Mouse (Mus musculus) megakaryocyte, embryonic 14.5 days (primary cell): Measurements from ENCODE around the gene Snx32. TPM values are rescaled to one million over a fixed set of nuclear protein-coding genes. Genes with fewer than 3 reads are reported as not detected.

Source experiments
- H3K27me3 ChIP-seq: replicated peaks from 2 replicates; pipeline ENCODE3; 2012; ENCODE audit warnings: inconsistent platforms
- H3K36me3 ChIP-seq: replicated peaks from 2 replicates; pipeline ENCODE3; 2012; ENCODE audit warnings: low read length, inconsistent platforms, mixed read lengths
- H3K4me1 ChIP-seq: 2 replicates; pipeline ENCODE4 v1.6.1; 2012; ENCODE audit warnings: inconsistent platforms
- H3K4me3 ChIP-seq: replicated peaks from 2 replicates; pipeline ENCODE3; 2012; ENCODE audit warnings: moderate library complexity, mild to moderate bottlenecking, inconsistent platforms
- H3K9me3 ChIP-seq: 2 replicates; pipeline ENCODE4 v1.6.1; 2012; ENCODE audit warnings: inconsistent platforms
- FLI1 ChIP-seq: IDR thresholded peaks from 2 replicates; pipeline ENCODE4 v1.6.1; 2012; ENCODE audit warnings: low read length, inconsistent platforms, mixed read lengths
- GATA1 ChIP-seq: IDR thresholded peaks from 3 replicates; pipeline ENCODE4 v1.6.1; 2012; ENCODE audit warnings: mixed read lengths, low read length, inconsistent platforms, borderline replicate concordance
- polyA plus RNA-seq: library from polyadenylated mRNA; stranded (reverse); fragments of >175 nt; gene quantifications from 2 replicates; pipeline ENCODE4 v1.2.3, GENCODE M21; 2012; ENCODE audit warnings: low replicate concordance; ENCODE audit not compliant: insufficient read depth

Snx32 gene
- polyA plus RNA-seq, 1 experiment, result 3.6 TPM

DNA sequence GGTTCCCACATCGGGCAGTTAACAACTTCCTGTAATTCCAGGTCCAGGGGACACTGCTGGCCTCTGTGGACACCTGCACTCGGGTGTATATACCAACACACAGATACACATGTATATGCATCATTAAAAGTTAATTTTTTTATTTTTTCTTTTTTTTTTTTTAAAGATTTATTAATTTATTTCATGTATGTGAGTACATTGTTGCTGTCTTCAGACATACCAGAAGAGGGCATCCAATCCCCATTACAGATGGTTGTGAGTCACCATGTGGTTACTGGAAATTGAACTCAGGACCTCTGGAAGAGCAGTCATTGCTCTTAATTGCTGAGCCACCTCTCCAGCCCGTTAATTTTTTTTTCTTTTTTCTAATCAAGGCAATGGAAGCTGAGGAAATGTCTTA, 37.5 kb downstream of the Snx32 start:
- H3K4me3 ChIP-seq, result no peak overlapping the region
- 0 out of 2 replicates have a peak, but pooled peaks cover 3% of the 10 kb centered on the region for H3K9me3 ChIP-seq
- H3K36me3 ChIP-seq, result peaks cover 2% of the 10 kb centered on the region
- peaks cover 43% of the 10 kb centered on the region for H3K27me3 ChIP-seq
- no peak for TF ChIP-seq GATA1
- TF ChIP-seq FLI1, result no peak
- H3K4me1 ChIP-seq, result peaks cover 43% of the 10 kb centered on the region

DNA sequence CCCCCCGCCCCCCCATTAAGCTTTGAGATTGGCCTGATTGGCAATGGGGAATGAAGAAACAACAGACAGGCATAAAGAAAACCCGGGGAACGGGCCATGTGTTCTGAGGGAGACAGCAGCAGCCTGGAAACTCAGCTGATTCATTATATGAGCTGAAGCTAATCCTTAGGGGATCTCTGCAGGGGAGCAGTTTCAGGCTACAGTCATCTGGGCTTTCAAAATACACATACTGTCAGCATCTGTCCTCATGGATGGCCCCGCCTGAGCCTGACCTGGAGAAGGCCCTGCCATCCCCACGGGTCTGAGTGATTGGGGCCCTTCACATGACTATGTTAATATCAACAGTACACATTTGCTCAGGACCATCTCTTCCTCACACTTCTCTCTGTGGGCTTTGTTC, 38.5 kb downstream of the Snx32 start:
- no peak for TF ChIP-seq FLI1
- TF ChIP-seq GATA1, result no peak
- Histone ChIP-seq H3K4me3 (no peak overlapping the region), H3K4me1 (peaks cover 52% of the 10 kb centered on the region), H3K36me3 (peaks cover 12% of the 10 kb centered on the region), H3K27me3 (peaks cover 39% of the 10 kb centered on the region), H3K9me3 (0 out of 2 replicates have a peak, but pooled peaks cover 3% of the 10 kb centered on the region)

DNA sequence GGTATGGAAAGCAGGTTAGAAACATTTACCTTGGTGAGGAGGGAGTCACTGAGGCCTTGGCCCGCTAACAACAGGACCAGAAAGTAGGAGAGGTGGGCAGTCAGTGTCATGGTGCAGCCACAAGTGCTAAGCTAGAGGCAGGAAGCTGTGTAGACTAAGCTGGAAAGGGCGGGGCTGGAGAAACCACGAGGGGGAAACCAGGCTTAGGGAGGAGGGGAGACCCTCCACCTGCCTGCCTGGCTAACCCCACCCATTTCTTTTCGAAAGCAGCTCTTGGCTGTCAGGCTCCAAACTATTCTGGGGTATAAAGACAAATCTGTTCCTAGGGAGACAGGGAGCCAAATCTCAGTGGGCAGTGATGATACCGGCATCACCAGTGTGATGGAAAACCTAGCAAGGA, 42.0 kb downstream of the Snx32 start, which contains the start of gene Ctsw:
Ctsw (minus strand) TSS at position 134 of the 400 bp plus-strand sequence.
- Histone ChIP-seq H3K4me1 (peaks cover 58% of the 10 kb centered on the region), H3K36me3 (peaks cover 47% of the 10 kb centered on the region), H3K27me3 (peaks cover 12% of the 10 kb centered on the region), H3K9me3 (0 out of 2 replicates have a peak, but pooled peaks cover 3% of the 10 kb centered on the region), H3K4me3 (no peak within 1 kb of the TSS)
- TF ChIP-seq FLI1, result no peak
- TF ChIP-seq GATA1, result no peak

DNA sequence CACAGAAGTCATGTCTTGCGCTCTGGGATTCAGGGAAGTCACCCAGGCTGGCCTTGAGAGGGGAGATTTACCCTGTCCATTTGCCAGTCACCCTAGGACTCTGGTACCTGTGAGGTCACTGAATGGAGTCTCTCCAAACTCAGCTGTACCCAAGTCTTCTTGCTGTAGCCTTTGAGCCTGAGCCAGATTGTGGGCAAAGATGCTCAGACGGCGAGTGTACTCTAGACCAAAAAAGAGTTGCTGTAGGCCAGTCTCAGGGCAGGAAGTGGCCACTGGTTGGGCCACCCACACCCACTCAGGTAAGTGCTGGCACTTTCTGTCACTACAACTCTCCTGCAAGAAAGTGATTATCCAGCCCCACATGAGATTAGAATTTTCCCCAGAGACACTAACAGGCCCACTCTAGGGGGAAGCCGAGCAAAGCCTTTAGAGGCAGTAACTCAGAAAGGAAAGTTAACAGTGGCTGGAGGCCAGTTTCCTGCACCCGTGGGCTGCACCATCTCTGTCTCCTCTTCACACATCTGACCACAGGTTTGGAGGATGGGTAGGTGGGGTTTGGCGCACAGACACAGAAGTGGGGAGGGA, 43.3 kb downstream of the Snx32 start:
- H3K36me3 ChIP-seq, result peaks cover 61% of the 10 kb centered on the region

DNA sequence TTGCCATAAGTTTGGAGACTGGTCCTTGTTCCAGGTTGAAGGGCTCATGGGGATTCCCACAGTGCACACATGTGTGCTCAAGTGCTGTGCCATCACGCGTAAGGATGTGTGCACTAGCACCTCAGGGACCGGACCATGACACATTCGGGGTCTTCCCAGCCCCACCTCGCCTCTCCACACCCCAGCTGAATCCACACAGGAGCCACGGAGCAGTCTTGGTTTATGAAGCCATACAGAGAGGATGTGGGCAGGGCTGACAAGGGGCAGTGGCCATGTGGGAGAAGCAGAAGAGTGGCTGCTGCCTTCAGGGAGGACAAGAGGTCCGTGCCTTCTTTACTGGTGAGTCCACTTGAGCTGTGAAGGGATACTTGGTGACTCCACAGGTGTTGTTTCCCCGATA, 45.3 kb downstream of the Snx32 start:
- TF ChIP-seq GATA1 (no peak), FLI1 (no peak)
- Histone ChIP-seq H3K27me3 (peaks cover 4% of the 10 kb centered on the region), H3K4me1 (peaks cover 68% of the 10 kb centered on the region), H3K9me3 (no peaks in the 10 kb centered on the region), H3K4me3 (no peak overlapping the region), H3K36me3 (peaks cover 67% of the 10 kb centered on the region)

More for the DNA sequence above, 43.3 kb downstream of the Snx32 start:
- TF ChIP-seq FLI1 (no peak), GATA1 (no peak)
- Histone ChIP-seq H3K9me3 (no peaks in the 10 kb centered on the region), H3K4me3 (no peak overlapping the region), H3K27me3 (peaks cover 9% of the 10 kb centered on the region), H3K4me1 (peaks cover 57% of the 10 kb centered on the region)

DNA sequence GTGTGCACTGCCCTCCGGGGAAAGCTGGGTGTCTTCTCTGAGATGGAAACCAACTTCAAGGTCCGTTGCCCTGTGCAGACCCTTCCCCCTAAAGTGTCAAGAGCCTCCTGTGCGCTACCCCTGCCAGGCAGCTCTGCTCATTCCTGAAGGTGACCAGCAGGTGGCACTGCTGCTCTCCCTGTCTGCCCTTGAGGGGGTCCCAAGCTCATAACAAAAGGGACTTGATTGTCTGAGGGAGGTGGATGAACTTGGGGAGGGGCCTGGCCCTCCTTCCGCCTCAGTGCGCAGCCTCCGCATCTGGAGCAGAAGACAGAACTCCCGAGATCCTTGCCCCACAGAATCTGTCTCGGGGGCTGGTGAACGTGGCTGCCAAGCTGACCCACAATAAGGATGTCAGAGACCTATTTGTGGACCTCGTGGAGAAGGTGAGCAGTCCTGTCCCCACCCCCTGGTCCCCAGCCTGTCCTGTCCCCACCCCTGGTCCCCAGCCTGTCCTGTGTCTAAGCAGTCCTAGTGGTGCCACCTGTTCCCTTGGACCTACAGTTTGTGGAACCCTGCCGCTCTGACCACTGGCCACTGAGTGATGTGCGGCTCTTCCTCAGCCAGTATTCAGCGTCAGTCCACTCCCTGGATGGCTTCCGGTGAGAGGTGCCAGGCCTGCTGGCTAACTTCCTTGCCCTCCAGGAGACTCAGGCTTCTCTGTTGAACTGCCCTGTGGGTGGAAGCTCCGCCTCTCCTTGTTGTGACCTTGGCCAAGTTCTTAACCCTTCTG, 46.4 kb downstream of the Snx32 start:
- Histone ChIP-seq H3K9me3 (no peaks in the 10 kb centered on the region), H3K4me1 (peaks cover 72% of the 10 kb centered on the region), H3K36me3 (peaks cover 67% of the 10 kb centered on the region), H3K27me3 (no peaks in the 10 kb centered on the region), H3K4me3 (no peak overlapping the region)
- no peak for TF ChIP-seq GATA1
- no peak for TF ChIP-seq FLI1

DNA sequence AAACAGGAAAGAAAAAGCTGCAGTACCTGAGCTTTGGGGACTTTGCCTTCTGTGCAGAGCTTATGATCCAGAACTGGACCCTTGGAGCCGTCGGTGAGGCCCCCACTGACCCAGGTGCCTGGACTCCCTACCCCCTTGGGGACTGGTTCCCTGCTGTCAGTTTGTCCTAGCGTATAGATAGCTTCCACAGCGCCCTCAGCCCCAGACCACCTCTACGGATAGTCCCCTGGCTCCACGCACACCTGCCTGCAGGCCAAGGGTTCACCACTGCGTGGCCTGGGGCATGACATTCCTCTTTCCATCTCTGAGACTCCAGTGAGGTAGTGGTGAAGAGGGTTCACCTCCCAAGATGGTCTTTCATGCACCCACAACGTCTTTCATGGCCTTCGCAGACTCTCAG, 47.1 kb downstream of the Snx32 start:
- peaks cover 73% of the 10 kb centered on the region for H3K4me1 ChIP-seq
- peaks cover 67% of the 10 kb centered on the region for H3K36me3 ChIP-seq
- no peaks in the 10 kb centered on the region for H3K27me3 ChIP-seq
- no peaks in the 10 kb centered on the region for H3K9me3 ChIP-seq
- no peak for TF ChIP-seq GATA1
- no peak for TF ChIP-seq FLI1
- no peak overlapping the region for H3K4me3 ChIP-seq

DNA sequence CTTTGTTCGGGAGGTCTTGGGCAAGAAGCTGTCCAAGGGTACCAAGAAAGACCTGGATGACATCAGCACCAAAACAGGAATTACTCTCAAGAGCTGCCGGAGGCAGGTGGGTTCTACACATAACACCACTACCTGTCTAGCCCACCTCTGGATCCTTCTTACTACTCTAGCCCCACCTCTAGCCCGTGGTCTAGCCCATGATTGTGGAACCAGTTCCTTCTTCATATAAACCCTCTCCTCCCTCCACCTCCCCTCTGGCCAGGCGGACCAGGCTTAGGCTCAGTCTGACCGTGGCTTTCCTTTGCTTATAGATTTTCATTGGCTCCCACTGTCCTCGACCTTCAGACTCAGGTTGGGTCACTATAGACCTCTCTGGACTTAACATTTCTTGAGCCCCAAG, 48.9 kb downstream of the Snx32 start:
- TF ChIP-seq GATA1, result no peak
- no peak for TF ChIP-seq FLI1
- peaks cover 66% of the 10 kb centered on the region for H3K4me1 ChIP-seq
- H3K9me3 ChIP-seq, result no peaks in the 10 kb centered on the region
- no peaks in the 10 kb centered on the region for H3K27me3 ChIP-seq
- H3K4me3 ChIP-seq, result peak overlapping the region; percentile 100
- peaks cover 51% of the 10 kb centered on the region for H3K36me3 ChIP-seq

DNA sequence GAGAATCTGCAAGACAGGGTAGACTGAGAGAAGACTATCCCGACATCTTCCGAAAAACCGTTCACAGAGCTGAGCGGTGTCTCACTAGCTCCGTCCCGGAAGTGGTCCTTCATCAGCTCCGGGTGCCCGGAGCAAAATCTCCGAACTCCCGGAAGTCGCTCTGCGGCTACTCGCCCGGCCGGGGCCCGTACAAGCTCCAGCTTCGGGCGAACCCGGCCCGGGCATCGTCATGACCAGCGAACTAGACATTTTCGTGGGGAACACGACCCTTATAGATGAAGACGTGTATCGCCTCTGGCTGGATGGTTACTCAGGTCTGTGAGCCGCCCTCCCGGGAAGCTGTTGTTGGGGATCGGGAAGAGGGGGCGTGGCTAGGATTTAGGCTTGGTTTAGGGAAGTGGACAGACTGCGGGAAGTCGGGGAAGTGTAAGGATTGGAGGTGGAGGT, 49.9 kb downstream of the Snx32 start, which contains the start of gene Fibp:
Fibp (plus strand) TSS at position 151 of the 447 bp plus-strand sequence.
- peaks cover 42% of the 10 kb centered on the region for H3K36me3 ChIP-seq
- TF ChIP-seq FLI1 (no peak), GATA1 (no peak)
- H3K9me3 ChIP-seq, result no peaks in the 10 kb centered on the region
- H3K4me3 ChIP-seq, result peak within 1 kb of the TSS; percentile 100
- peaks cover 69% of the 10 kb centered on the region for H3K4me1 ChIP-seq
- H3K27me3 ChIP-seq, result no peaks in the 10 kb centered on the region

DNA sequence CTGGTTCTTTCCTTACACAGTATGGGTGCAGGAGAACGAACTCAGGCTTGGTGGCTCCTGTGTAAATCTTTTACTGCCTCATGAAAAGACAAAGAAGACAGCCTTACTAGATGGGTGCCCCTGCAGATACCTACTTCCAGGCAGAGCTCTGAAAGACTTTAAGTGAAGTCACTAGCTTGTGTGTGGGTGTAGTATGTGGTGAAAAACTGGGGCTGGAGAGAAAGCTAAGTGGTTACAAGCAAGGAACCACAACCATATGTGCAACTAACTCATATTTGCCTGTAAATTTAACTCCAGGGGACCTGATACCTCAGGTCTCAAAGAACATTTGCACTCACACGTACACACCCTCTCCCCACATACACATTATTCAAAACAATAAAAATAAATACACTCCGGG, 50.4 kb downstream of the Snx32 start:
- peak overlapping the region; percentile 100 for H3K4me3 ChIP-seq

More for the DNA sequence above, 50.4 kb downstream of the Snx32 start:
- TF ChIP-seq FLI1 (no peak), GATA1 (no peak)
- Histone ChIP-seq H3K27me3 (no peaks in the 10 kb centered on the region), H3K36me3 (peaks cover 42% of the 10 kb centered on the region), H3K4me1 (peaks cover 71% of the 10 kb centered on the region), H3K9me3 (no peaks in the 10 kb centered on the region)
